Mouse (Mus musculus) CH12F3 (cell line): ENCODE measurements around the gene Sdk1.

Experiments used
- in situ Hi-C: fragments of 300-500 bp; cut with MboI; formaldehyde crosslinking; loops from 2 replicates; pipeline ENCODE4 v1.14.3; 2020; ENCODE audit warnings: low sequenced_read_pairs

The Sdk1 gene

DNA sequence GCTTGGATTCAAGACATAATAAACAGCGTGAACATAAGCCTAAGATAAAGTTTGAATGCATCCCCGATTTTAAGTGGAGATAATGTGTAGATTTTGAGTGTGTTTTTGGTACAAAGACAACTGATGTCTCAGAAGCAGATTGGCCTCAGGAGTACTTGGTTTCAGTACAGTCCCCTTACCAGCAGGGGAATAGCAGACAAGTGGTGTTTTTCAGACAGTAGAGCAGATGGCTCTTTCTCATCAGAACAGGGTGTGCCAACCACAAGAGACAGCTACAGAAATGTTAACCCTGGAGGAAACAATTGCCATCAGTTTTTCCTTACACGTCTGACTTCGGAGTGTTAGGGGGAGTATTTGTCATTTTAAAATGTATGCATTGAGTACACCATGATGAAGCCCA lies 83.6 kb downstream of the Sdk1 start:
- in situ Hi-C loops, result no loop called here

DNA sequence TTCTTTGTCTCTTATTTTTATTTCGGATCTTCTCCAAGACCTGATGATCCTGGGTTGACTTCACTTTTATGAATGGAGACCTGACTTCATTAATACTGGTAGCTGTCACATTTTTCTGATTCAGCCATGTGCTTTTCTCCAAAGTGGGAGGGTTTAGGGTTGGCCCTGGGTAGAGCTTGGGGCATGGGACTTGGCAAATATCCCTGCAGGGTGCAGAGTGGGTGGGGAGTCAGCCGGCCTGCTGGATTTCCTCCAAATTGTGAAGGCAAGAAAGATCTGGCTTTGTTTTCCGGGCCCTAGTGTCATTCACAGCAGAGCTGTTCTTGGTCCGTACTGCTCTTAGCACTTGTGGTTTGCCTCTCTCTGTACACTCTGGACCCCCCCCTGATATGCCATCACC lies 103.1 kb downstream of the Sdk1 start:
- in situ Hi-C loops, result no loop called here

GRCm38 (mm10) chr5:141345476-141345875 lies 104.2 kb downstream of the Sdk1 start:
- in situ Hi-C loops, result no loop called here

GRCm38 (mm10) chr5:141362676-141363075 lies 121.4 kb downstream of the Sdk1 start:
- in situ Hi-C loops, result no loop called here

- in situ Hi-C loops, result no loop called here
Measured at GRCm38 (mm10) chr5:141363956-141364355, 122.7 kb downstream of the Sdk1 start.

DNA sequence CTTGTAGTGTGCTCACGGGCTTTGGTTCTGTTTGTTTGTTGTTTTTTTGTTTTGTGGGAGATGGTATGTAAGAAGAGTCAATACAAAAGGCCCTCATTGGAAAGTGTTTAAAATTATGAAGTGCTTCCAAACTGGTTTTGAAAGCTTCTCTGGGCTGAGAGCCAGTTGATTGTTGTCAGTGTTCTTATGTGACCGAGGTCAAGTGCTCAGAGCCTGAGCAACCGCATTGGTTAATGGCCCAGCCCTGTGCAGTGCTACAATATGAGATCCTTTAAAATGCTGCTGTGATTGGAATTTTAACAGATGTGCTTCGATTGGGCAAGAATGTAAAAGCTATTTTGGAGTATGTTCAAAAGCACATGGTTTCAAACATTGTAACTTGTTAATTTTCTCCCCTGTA lies 127.3 kb downstream of the Sdk1 start:
- in situ Hi-C loops, result no loop called here

DNA sequence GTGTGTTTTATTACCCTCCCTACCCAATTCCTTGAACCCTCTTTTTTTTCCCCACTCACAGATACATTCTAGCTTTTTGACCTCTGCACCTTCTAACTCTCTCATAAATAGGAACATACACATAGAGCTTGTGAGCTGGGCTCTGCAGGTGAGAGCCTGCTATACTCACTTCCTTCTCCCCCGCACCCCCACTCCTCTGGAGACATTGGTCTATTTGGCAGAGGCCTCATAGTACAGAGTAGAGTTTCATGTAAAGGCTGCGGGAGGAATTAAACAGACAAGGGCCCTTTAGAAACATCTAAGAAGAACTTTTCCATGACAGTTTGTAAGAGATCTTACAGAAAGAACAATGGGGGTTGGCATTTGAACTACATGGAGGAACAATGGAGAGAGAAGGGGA lies 133.5 kb downstream of the Sdk1 start:
- in situ Hi-C loops, result no loop called here

DNA sequence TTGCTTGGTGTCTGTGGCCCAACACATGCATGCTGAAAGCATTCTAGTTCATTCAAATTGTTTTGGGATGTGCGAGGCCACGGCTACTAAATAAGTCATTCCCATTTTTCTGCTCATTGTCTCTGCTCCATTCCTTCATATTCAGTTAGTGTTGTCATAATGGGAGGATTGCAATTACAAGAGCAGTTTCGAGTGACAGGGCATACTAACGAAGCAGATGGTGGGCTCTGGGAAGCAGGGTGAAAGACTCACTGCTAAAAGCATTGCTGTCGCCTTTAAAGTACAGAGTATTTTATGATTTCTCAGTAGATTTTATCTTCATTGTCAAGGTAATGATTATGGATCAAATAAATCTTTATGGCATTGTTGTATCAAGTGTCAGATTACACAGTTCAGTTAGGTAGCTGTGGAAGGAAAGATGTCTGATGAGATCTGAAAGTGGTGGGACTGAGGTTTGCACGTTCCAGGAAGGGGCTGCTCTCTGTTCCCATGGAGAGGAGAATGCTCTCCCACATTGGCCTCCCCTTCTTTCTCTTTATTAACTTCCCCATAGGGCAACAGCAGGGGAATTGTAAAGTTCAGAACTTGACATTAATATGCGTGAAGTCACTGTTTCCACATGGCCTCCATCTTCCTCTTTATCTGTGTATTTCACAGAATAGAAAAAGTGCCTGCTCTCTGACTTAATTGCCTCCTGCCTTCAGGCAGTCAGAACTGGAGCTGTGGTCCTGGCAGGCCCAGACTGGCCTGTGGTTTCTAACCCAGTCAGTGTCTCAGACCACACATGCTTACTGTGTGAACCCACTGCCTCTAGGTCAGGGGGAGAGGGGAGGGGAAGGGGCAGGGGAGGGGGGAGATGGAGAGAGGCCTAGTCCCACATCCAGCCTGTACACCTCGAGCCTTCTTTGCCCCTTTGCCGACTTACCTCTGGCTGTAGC lies 138.8 kb downstream of the Sdk1 start:
- in situ Hi-C loops, result no loop called here

DNA sequence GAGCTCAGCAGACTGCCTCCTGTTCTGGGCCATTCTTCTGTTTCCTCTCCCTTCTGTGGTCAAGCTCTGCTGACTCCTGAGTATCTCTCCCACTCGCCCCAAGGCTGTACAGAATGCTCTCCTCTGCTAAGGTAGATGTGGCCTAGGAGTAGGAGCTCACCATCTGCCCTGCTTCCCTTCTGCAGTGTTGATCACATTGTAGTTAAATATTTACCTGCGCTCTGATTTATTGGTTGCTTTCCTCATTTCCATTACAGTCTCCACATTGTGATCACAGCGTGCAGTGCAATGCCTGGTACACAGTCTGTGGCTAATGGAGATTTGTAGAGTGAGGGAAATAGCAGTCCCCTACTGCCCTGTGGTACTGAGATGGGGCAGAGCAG lies 139.5 kb downstream of the Sdk1 start:
- in situ Hi-C loops, result no loop called here

GRCm38 (mm10) chr5:141381581-141381980 lies 140.3 kb downstream of the Sdk1 start:
- in situ Hi-C loops, result no loop called here

DNA sequence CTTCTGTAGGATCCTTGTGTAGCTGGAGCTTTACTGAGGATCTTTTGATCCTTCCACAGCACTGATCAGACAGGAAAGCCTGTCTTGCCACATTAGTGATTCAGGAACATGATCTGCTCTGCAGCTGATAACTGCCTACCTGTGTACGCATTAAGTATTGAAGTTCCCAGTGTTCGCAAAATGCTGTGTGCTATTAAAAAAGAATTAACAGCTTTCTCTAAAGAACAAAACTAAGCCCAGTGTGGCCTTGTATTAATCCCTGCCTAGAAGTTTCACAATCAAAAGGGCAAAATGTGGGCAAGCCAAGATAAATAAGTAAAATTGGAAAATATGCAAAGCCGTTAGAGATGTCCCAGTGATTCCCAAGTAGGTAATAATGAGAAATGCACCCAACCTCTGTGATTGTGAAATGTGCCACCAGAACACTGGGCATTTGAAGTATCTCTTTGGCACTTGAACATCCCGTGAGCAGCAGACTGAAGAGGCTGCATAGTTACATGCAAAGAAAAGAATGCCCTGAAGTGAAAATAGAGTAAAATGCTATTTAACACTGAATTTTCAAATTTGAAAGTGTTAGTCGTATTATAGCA lies 141.1 kb downstream of the Sdk1 start:
- in situ Hi-C loops, result no loop called here

- in situ Hi-C loops, result no loop called here
Measured at GRCm38 (mm10) chr5:141388451-141388850, 147.2 kb downstream of the Sdk1 start.

GRCm38 (mm10) chr5:141390541-141390940 lies 149.3 kb downstream of the Sdk1 start:
- in situ Hi-C loops, result no loop called here

- in situ Hi-C loops, result no loop called here
Measured at GRCm38 (mm10) chr5:141391153-141391552, 149.9 kb downstream of the Sdk1 start.

DNA sequence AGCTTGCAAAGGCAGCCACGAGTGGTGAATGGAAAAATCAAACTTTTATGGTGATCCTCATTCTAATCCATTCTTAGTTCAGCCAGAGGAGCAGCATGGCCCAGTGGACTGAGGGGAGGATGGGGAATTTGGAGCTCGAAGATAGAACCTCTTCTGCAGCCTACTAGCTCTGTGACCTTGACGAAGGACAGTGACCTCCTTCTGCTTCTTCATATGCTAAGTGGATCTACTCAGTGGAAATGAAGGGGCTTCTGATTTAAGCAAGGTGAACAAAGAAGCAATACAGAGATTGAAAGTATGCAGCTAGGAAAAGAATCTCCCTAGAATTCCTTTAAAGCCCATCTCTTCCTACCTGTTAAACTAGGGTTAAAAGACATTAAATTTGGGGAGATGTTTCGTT lies 152.6 kb downstream of the Sdk1 start:
- in situ Hi-C loops, result no loop called here

DNA sequence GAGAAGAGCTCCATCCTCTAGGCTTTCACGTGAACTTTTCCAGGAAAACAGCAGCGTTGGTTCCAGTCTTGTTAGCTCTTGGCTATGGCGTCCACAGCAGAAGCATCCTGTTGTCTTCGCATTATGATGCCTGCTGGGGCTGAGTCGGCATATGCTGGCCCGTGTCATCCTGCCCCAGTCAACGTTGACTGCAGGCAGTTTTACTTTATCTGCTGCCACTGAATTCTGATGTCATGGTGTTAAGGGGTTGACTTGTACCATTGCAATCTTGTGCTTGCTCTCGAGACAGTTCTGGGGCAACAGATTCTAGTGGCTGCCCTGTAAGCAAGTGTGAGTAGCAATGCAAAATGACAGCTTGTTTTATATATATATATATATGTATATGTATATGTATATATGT lies 153.3 kb downstream of the Sdk1 start:
- in situ Hi-C loops, result no loop called here

- in situ Hi-C loops, result no loop called here
Measured at GRCm38 (mm10) chr5:141403741-141404140, 162.5 kb downstream of the Sdk1 start.

DNA sequence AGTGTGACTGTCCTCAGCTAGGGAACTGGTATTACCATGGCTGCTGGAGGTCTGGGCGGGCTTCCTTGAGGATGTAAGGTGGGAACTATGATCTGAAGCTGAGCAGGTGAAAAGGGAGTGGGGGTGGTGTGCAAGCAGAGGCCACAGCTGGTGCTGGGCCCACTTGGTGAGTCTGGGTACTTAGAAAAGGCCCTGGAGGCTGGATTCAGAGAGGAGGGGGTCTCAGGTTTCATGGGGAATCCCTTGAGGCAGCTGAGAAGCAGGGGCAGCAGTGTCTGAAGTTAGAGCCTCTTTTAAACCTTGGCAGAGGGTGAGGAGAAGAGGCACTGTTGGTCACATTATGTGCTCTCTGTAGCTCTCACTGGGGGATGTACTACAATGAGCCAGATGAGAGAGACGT lies 163.4 kb downstream of the Sdk1 start:
- in situ Hi-C loops, result no loop called here

- in situ Hi-C loops, result no loop called here
Measured at GRCm38 (mm10) chr5:141406926-141407325, 165.6 kb downstream of the Sdk1 start.

DNA sequence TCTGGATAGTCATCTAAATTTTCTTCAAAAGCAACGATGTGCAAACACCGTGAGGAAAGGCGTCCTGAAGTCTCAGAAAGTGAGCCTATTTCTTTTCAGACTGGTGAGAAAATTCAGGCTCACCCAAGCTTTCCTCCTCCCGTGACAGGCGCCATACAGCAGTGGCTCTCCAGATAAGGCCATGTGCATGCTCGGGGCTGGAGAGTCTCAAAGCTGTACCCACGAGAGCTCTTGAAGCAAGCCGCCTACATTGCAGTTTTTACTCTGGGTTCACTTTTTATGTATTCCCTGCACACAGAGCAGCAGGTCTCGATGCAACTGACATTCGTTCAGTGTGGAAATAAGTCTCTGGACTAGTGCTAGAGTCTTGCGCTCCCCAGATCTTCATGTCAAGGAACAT lies 171.7 kb downstream of the Sdk1 start:
- in situ Hi-C loops, result no loop called here

GRCm38 (mm10) chr5:141415644-141416243 lies 174.5 kb downstream of the Sdk1 start:
- in situ Hi-C loops, result no loop called here

DNA sequence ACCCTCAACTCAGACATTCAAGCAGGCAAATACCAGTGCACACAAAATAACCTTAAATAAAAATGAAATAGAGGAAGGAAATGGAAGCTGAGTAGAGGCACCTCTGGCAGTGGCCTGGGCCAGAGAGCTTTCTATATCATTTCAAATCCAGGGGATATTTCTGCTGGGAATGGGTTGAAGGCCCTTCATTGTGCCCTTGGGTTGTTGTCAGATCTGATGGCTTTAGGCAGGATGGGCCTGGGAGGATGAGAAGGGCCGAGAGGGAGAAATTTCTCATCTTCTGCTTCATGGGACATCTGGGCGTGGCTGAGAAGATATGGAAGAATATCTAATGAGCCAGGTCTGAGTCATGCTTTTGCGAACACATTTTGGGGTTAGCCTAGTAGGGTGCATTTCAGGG lies 186.8 kb downstream of the Sdk1 start:
- in situ Hi-C loops, result no loop called here
